Mouse (Mus musculus) heart, postnatal 4 days (tissue): ENCODE data around the gene Zfp385a. TPM values are rescaled to one million over a fixed set of nuclear protein-coding genes. Genes with fewer than 3 reads are reported as not detected.

ENCODE experiments used
- DNase-seq: peaks from one replicate; pipeline ENCODE4 v3.0.0; 2021
- total RNA-seq, 2 experiments: library from RNA; stranded (reverse); gene quantifications; 2 replicates each; pipeline ENCODE4 v1.2.3; 2021

The Zfp385a gene
- total RNA-seq, 2 experiments from 2014 or later: 21.9 to 22.0 TPM

- no peak for DNase-seq
Measured at GRCm38 (mm10) chr15:103362950-103363349, 23.1 kb upstream of the Zfp385a start.

- DNase-seq: no peak
Measured at GRCm38 (mm10) chr15:103362333-103362732, 22.4 kb upstream of the Zfp385a start.

GRCm38 (mm10) chr15:103361269-103361668 lies 21.4 kb upstream of the Zfp385a start:
- DNase-seq: no peak

- DNase-seq: no peak
Measured at GRCm38 (mm10) chr15:103359869-103360602, 20.1 kb upstream of the Zfp385a start.

- DNase-seq: no peak
Measured at GRCm38 (mm10) chr15:103359122-103359510, 19.2 kb upstream of the Zfp385a start.

GRCm38 (mm10) chr15:103358278-103359121 lies 18.6 kb upstream of the Zfp385a start:
- peak; percentile 52 for DNase-seq

GRCm38 (mm10) chr15:103357817-103358216 lies 17.9 kb upstream of the Zfp385a start:
- no peak for DNase-seq

GRCm38 (mm10) chr15:103356130-103356529 lies 16.2 kb upstream of the Zfp385a start:
- no peak for DNase-seq

GRCm38 (mm10) chr15:103355420-103355819 lies 15.5 kb upstream of the Zfp385a start:
- DNase-seq: peak; percentile 35

- no peak for DNase-seq
Measured at GRCm38 (mm10) chr15:103354690-103355089, 14.8 kb upstream of the Zfp385a start.

GRCm38 (mm10) chr15:103353511-103354256 lies 13.8 kb upstream of the Zfp385a start:
- no peak for DNase-seq

- peak; percentile 77 for DNase-seq
Measured at GRCm38 (mm10) chr15:103352856-103353255, 13.0 kb upstream of the Zfp385a start.

GRCm38 (mm10) chr15:103347275-103347684 lies 7.4 kb upstream of the Zfp385a start:
- DNase-seq: peak; percentile 82

- no peak for DNase-seq
Measured at GRCm38 (mm10) chr15:103345789-103346188, 5.9 kb upstream of the Zfp385a start.

- DNase-seq: no peak
Measured at GRCm38 (mm10) chr15:103343556-103343955, 3.7 kb upstream of the Zfp385a start.

- no peak for DNase-seq
Measured at GRCm38 (mm10) chr15:103343008-103343407, 3.1 kb upstream of the Zfp385a start.

GRCm38 (mm10) chr15:103342415-103342814 lies 2.5 kb upstream of the Zfp385a start:
- peak; percentile 87 for DNase-seq

- DNase-seq: no peak
Measured at GRCm38 (mm10) chr15:103341547-103341946, 1.7 kb upstream of the Zfp385a start.

- no peak for DNase-seq
Measured at GRCm38 (mm10) chr15:103340786-103341185, 893 bp upstream of the Zfp385a start.

- no peak for DNase-seq
Measured at GRCm38 (mm10) chr15:103339166-103339960, 530 bp downstream of the Zfp385a start.

GRCm38 (mm10) chr15:103338829-103339165 lies 1.1 kb downstream of the Zfp385a start:
- no peak for DNase-seq

GRCm38 (mm10) chr15:103336996-103337667 lies 2.8 kb downstream of the Zfp385a start:
- DNase-seq: no peak
